Mouse (Mus musculus): ENCODE results near the gene Gm10770. TPM values are rescaled to one million over a fixed set of nuclear protein-coding genes. Genes with fewer than 3 reads are reported as not detected.
"Not testable (repeated sequence)": the region's sequence is repeated elsewhere in the genome, so short reads cannot be mapped to it uniquely, and the experiment has no call there.

The Gm10770 gene
- not detected in 2 replicates for polyA plus RNA-seq (2015; fragmentation: Nextera tagmentation; extraction: Ambion mirVana)

DNA sequence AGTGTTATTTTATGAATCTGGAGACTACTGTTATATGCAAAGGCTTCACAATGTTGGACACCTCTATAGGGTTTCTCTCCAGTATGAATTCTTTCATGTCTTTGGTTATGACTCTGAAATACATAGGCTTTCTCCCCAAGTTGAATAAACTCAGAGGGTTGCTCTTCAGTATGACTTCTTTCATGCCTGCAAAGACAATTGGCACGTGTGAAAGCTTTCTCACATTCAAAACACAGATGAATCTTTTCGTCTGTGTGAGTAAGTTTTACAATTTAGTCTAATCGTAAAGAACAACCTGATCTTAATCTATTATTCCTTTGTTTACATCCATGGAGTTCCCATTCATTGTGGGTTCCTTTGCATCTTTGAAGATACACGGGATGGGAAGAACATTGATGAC, at the start of gene Gm10770:
Gene Gm10770, minus strand, starts transcription at position 101 of the 400 bp plus-strand sequence.
- H3K27ac ChIP-seq; H3K4me3 ChIP-seq; ATAC-seq (ENCODE audit: borderline replicate concordance, extremely low read depth, low FRiP score, low TSS enrichment); H3K9me3 ChIP-seq; H3K9ac ChIP-seq; H3K4me2 ChIP-seq; H3K4me1 ChIP-seq; H3K27me3 ChIP-seq; H3K36me3 ChIP-seq: not testable (repeated sequence)
- WGBS = 73% methylated on average over 4 of the region's 4 CpGs

GRCm38 (mm10) chr2:150223263-150223662, 43.8 kb upstream of the Gm10770 start:
- not testable (repeated sequence) for H3K36me3 ChIP-seq; H3K4me2 ChIP-seq; H3K9ac ChIP-seq; H3K9me3 ChIP-seq; H3K27ac ChIP-seq; H3K4me3 ChIP-seq; H3K27me3 ChIP-seq; H3K4me1 ChIP-seq; ATAC-seq (ENCODE audit: borderline replicate concordance, extremely low read depth, low FRiP score, low TSS enrichment)

DNA sequence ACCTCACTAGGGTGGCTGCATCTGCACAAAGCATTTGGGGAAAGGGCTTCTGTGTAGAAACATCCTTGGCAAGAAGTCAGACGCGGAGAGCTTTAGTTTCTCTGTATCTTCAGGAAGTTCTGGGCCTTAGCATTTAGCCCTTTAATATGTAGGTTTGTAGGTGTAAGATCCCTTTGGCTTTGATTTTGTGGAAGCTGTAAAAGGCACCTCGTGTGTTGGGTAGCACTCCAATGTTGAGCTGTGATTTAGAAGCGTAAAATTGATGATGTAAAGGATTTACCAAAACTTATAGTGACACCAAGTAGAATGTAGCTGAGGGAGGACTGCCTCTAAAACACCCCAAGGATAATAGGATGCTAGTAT, 38.9 kb upstream of the Gm10770 start:
- WGBS = 6% methylated on average over 4 of the region's 4 CpGs
- Histone ChIP-seq H3K4me2 (peak overlapping the region; percentile 47), H3K27ac (peak overlapping the region; percentile 61; the same call in 1 of the 2 replicates), H3K9ac (peak overlapping the region; percentile 41), H3K4me3 (peak overlapping the region; percentile 47)
- ATAC-seq (ENCODE audit: borderline replicate concordance, extremely low read depth, low FRiP score, low TSS enrichment); H3K4me1 ChIP-seq; H3K9me3 ChIP-seq; H3K27me3 ChIP-seq; H3K36me3 ChIP-seq: not testable (repeated sequence)

DNA sequence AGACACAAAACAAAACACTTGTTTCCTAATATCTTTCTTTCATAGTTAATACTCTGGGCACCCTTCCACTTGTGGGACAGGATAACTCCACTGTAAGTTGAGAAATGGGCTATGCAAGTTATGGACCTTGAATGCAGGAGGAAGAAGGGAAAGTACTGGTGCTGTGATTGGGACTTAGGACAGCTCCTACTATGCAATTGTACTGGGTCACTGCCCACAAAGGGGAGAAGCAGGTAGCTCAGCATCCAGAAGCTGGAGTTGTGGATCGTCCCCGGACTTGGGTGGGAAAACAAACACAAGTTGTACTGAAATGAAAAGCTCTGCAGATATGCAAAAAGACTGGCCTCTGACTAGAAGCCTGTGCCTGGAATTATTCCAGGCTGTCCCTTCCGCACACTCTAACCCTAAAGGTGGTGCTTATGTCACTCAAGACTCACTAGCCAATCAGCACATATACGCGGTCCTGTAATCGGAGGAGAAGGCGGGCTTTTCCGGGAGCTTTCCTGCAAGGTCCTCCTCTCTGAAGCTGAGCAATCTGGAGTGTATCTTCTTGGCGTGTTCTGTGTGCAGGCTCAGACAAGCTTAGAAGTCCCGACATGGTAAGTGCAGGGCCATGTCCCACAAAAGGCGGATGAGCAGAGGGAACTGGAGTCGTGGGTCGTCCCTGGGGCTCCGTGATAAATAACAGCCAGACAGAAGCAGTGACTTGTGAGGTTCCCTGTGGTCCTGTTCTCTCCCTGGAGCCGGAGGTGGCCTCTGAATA, 38.3 kb upstream of the Gm10770 start, which contains the start of gene Zfp937:
Gene Zfp937, plus strand, starts transcription at position 474 of the 763 bp plus-strand sequence.
- H3K27ac ChIP-seq = peak within 1 kb of the TSS; percentile 61
- H3K9ac ChIP-seq = peak within 1 kb of the TSS; percentile 41
- H3K36me3 ChIP-seq, H3K9me3 ChIP-seq, H3K27me3 ChIP-seq, H3K4me1 ChIP-seq: not testable (repeated sequence)
- ATAC-seq (ENCODE audit: borderline replicate concordance, extremely low read depth, low FRiP score, low TSS enrichment) = peak; percentile 100
- H3K4me2 ChIP-seq = peak within 1 kb of the TSS; percentile 47
- peak within 1 kb of the TSS; percentile 47 for H3K4me3 ChIP-seq
- 2% methylated on average over 15 of the region's 15 CpGs for WGBS

DNA sequence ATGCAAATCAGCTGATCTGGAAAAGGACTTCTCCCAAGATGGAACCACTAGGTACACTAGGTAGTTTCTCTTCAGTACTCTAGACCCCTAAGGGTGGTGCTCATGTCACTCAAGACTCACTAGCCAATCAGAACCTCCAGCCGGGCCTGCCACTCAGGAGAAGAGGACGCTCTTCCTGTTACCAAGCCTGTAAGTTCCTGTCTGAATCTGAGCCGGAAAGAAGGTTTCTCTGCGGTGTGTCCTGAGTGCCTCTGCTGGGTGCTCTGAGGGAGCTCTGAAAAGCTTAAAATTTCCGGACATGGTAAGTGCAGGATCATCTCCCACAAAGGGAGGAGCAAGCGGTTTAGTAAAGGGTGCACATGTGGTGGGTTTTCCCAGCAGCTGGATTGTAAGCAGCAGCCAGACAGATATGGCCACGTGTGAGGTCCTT, 2.1 kb upstream of the Gm10770 start, which contains the start of gene Gm14139:
Gene Gm14139, plus strand, starts transcription at position 186 of the 430 bp plus-strand sequence.
- H3K9ac ChIP-seq; ATAC-seq (ENCODE audit: borderline replicate concordance, extremely low read depth, low FRiP score, low TSS enrichment); H3K9me3 ChIP-seq; H3K4me2 ChIP-seq; H3K4me3 ChIP-seq; H3K27me3 ChIP-seq; H3K27ac ChIP-seq; H3K4me1 ChIP-seq; H3K36me3 ChIP-seq: not testable (repeated sequence)
- 70% methylated on average over 7 of the region's 7 CpGs for WGBS

DNA sequence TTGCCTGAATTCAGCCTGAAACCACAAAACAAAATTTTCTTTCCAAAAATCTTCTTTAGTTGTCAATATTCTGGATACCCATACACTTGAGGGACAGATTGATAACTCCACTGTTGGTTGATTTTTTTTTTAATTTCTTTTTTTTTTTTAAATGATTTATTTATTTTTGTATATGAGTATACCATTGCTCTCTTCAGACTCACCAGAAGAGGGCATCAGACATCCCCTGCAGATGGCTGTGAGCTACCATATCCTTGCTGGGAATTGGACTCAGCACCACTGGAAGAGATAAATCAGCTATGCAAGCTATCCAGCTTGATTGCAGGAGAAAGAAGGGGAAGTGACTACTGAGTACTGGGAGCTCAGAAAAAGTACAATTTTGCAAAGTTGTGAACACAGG, 1.6 kb upstream of the Gm10770 start:
- not testable (repeated sequence) for H3K27me3 ChIP-seq; H3K4me3 ChIP-seq; H3K9ac ChIP-seq; H3K4me1 ChIP-seq; H3K27ac ChIP-seq; H3K4me2 ChIP-seq; ATAC-seq (ENCODE audit: borderline replicate concordance, extremely low read depth, low FRiP score, low TSS enrichment); H3K9me3 ChIP-seq; H3K36me3 ChIP-seq

DNA sequence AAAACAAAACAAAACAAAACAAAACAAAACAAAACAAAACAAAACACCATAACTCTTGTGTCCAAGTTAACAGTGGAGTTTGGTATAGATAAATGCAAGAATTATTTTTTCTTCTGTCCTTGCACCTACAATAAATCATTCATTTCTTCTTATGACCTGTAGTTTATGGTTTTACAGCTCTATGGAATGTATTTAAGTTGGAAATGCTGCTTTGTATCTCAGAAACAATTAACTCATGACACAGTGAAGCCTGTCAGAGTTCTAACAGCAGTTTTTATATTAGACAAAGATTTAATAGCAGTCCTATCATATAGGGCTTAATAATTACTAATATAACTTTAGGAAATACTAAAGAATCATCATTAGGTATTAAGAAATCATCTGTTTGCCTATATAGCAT, 5.6 kb downstream of the Gm10770 start:
- Histone ChIP-seq H3K4me1 (no peaks in the 10 kb centered on the region), H3K27me3 (no peaks in the 10 kb centered on the region), H3K4me3 (no peak overlapping the region), H3K27ac (no peak overlapping the region), H3K36me3 (no peaks in the 10 kb centered on the region), H3K4me2 (no peak overlapping the region), H3K9ac (no peak overlapping the region), H3K9me3 (no peaks in the 10 kb centered on the region)
- ATAC-seq (ENCODE audit: borderline replicate concordance, extremely low read depth, low FRiP score, low TSS enrichment) = no peak

DNA sequence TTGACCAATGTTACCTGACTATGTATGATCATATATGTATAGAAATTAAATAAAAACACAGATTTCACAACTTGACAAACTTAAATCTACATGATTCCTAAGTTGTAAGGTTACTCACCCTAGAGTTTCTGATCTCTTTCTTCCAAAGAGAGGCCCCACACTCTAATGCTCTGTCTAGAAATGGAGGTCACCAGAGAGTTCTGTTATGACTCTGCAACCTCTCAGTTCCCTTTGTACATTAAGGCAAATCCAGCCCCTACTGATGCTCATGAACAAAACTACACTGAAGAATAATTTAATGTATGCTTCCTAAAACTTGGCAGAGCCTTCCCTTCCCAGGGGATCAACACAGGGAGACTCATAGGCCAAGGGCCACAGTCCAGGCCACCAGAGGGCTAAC, 12.8 kb downstream of the Gm10770 start:
- H3K9me3 ChIP-seq = no peaks in the 10 kb centered on the region
- H3K4me3 ChIP-seq = no peak overlapping the region
- H3K9ac ChIP-seq = no peak overlapping the region
- no peaks in the 10 kb centered on the region for H3K4me1 ChIP-seq
- H3K27ac ChIP-seq = no peak overlapping the region
- H3K36me3 ChIP-seq = no peaks in the 10 kb centered on the region
- no peak overlapping the region for H3K4me2 ChIP-seq
- no peaks in the 10 kb centered on the region for H3K27me3 ChIP-seq
- no peak for ATAC-seq (ENCODE audit: borderline replicate concordance, extremely low read depth, low FRiP score, low TSS enrichment)

GRCm38 (mm10) chr2:150136435-150136897, 43.0 kb downstream of the Gm10770 start, which contains the start of gene Zfp120:
Gene Zfp120 (minus strand): TSS chr2:150136708.
- Histone ChIP-seq H3K27me3 (no peaks in the 10 kb centered on the region), H3K4me1 (peaks cover 7% of the 10 kb centered on the region), H3K9me3 (no peaks in the 10 kb centered on the region), H3K4me3 (peak within 1 kb of the TSS; percentile 72), H3K27ac (peak within 1 kb of the TSS; percentile 72), H3K4me2 (peak within 1 kb of the TSS; percentile 57), H3K36me3 (no peaks in the 10 kb centered on the region), H3K9ac (peak within 1 kb of the TSS; percentile 72)
- under 1% methylated on average over 13 of the region's 13 CpGs for WGBS
- ATAC-seq (ENCODE audit: borderline replicate concordance, extremely low read depth, low FRiP score, low TSS enrichment) = peak; percentile 100

- ATAC-seq (ENCODE audit: borderline replicate concordance, extremely low read depth, low FRiP score, low TSS enrichment) = no peak
- Histone ChIP-seq H3K27ac (no peak overlapping the region), H3K4me3 (no peak overlapping the region), H3K9me3 (peaks cover 4% of the 10 kb centered on the region; the same call in 1 of the 2 replicates), H3K36me3 (no peaks in the 10 kb centered on the region), H3K9ac (no peak overlapping the region), H3K4me1 (peaks cover 7% of the 10 kb centered on the region), H3K4me2 (no peak overlapping the region), H3K27me3 (no peaks in the 10 kb centered on the region)
- 66% methylated on average over 2 of the region's 2 CpGs for WGBS
Observed at GRCm38 (mm10) chr2:150132773-150133172, 46.7 kb downstream of the Gm10770 start.

DNA sequence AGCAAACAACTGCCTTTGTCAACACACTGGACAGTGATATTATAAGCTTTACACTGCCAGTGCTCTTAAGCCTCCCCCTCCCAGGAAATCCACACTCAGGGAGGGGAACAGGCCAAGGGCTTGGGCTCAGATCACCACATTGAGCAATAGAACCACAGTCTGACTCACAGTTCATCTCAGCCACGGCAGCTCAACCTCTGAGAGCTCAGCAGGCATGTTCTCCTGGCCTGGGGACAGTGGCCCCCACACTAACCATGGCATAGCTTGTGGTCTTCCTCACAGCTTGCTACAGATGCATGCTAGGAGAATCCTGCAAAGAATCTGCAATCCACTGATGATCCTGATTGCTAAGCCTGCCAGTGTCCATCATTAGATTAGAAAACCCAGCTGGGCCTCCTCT, 47.5 kb downstream of the Gm10770 start:
- 85% methylated on average over 1 of the region's 1 CpGs for WGBS
- H3K27me3 ChIP-seq; H3K4me3 ChIP-seq; ATAC-seq (ENCODE audit: borderline replicate concordance, extremely low read depth, low FRiP score, low TSS enrichment); H3K36me3 ChIP-seq; H3K27ac ChIP-seq; H3K4me1 ChIP-seq; H3K9ac ChIP-seq; H3K4me2 ChIP-seq; H3K9me3 ChIP-seq: not testable (repeated sequence)

All from lung, embryonic 15.5 days (tissue).